Mouse (Mus musculus) embryo, embryonic 10 days (tissue): ENCODE measurements at regions not wholly inside any gene's neighbourhood (a gene's known extent, or its start where the extent isn't known, plus 50 kb on each side); places are given as distances from the start of the nearest gene placed in this dataset.

ENCODE experiments used
- DNase-seq: peaks from one replicate; pipeline ENCODE4 v3.0.0-alpha.2; 2015; ENCODE audit warnings: low spot score

DNA sequence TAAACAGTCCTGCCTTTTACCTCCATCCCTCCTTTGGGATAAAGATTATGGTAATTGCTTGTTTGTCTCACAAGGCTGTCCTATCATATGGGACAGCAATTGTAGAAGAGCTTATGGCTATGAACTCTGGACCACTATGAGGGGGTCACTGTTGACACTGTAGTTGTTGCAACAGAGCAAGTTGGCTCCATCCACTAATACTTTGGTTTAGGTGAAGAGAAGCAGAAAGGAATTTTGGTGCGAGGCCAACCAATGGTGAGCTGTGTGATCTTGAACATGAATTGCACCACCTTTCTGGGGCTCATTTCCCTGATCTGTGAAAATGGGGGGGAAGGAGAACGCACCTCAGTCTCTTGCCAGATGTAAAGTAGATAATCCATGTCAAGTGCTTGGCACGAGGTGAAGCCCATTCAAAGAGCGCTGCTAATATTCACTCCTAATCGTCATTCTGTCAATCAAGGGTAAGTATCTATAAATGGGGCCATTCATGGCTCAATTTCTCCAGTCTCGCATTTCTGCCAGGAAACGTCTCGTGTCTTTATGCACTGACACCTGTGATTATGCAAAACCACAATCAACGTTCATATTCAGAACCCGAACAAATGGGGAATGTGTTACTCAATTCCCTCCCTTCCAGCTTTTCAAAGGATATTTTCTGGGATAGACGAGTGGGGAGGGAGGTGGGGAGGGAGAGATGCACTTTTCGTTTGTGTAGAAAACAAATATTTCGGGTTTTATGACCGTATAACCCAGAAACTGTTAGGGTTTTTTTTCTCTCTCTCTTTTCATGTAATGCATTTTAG is 133.3 kb upstream of the Jun start:
- no peak for DNase-seq

- no peak for DNase-seq
Measured at GRCm38 (mm10) chr4:95185916-95186200, 133.8 kb upstream of the Jun start.

DNA sequence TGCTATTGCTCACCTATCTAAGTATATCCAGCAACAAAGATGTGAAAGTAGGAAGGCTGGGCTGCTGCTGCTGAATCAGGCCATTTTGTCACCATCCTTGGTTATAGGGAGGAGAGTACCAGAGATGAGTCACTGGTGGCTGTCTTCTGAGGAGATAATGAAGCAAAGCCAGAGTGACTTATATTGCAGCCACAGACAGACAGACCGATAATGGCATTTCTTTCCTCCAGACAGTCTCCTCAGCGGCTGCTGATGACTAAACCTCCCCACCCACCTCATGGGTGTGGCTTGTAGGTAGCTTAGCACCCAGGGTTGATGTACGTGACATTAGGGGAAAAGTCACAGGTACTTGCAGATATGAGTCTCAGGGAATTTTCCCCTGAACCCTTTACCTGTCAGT is 136.1 kb upstream of the Jun start:
- no peak for DNase-seq

DNA sequence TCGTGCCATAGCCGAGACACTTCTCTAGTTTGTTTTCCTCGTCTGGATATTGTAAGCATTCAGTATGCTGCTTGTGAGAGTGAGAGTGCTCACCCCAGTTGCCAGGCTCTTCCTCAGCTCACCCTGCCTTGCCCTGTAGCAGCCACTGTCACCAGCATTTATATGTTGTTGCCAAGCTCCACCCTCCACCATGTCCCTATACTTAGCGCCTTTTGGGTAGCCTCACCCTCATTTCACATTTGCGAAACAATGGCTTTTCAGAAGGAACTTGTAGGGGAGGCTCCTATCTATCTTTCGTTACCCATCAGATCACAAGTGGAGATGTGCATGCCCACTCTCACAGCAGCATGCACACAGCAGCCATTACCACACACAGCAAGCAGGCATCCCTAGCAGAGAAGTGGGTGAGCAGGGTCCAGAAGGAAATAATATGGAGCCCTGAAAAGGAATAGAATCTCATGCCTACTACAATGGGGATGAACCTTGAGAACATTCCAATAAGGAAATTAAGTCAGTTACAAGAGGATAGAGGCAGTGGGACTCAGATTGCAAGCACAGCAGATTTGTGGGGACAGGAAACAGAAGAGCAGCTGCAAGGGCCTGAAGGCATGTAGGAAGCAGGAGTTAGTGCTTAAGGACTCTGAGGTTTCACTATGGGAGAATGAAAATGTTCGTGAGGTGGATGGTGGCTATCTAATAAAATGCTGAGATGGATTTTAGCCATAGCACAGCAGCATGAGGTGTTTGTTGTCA is 139.8 kb upstream of the Jun start:
- DNase-seq: no peak

GRCm38 (mm10) chr4:95192562-95192961 is 140.5 kb upstream of the Jun start:
- DNase-seq: no peak

GRCm38 (mm10) chr4:95193028-95193427 is 141.0 kb upstream of the Jun start:
- DNase-seq: no peak

GRCm38 (mm10) chr4:95193473-95193872 is 141.5 kb upstream of the Jun start:
- DNase-seq: no peak

GRCm38 (mm10) chr4:95194621-95195455 is 142.8 kb upstream of the Jun start:
- DNase-seq: no peak

GRCm38 (mm10) chr4:95196106-95196505 is 144.1 kb upstream of the Jun start:
- no peak for DNase-seq

GRCm38 (mm10) chr4:95197077-95197711 is 145.2 kb upstream of the Jun start:
- no peak for DNase-seq

DNA sequence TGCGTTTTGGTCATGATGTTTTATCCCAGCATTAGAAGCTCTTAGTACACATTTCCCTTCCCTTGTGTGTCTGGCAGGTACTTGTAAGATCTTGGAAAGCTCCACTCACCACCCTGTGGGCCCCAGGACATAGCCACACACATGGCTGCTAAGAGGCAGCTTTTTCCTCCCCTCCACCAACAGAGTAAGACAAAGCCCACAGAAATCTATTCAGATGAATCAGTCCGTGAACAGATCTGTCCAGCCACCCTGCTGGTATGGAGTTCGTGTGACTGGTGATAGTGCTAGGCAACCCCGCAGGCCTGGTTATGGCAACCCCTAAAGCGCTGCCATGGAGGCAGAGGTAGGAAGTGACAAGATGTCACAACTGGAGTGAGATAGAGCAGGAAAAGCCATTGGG is 147.4 kb upstream of the Jun start:
- DNase-seq: peak; percentile 19

DNA sequence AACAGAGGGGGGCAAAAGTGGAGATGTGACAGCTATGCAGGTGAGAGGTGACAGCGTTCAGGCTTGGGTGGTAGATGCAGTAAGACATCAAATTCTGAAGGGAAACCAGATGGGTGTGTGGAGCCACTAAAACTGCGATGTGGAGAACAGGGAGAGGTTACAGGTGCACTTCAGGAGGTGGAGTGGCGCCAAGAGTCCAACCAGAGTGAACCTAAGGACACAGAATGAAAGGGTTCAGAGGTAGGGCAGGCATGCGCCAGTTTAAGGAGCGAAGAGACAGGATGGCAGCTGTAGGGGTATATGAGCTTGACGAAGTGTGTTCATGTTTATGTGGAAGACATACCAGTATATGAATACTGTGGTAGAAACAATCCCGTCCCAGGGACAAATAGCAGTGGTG is 148.1 kb upstream of the Jun start:
- DNase-seq: no peak

GRCm38 (mm10) chr4:95202478-95202877 is 150.5 kb upstream of the Jun start:
- no peak for DNase-seq

GRCm38 (mm10) chr4:95203577-95203976 is 151.6 kb upstream of the Jun start:
- no peak for DNase-seq

DNA sequence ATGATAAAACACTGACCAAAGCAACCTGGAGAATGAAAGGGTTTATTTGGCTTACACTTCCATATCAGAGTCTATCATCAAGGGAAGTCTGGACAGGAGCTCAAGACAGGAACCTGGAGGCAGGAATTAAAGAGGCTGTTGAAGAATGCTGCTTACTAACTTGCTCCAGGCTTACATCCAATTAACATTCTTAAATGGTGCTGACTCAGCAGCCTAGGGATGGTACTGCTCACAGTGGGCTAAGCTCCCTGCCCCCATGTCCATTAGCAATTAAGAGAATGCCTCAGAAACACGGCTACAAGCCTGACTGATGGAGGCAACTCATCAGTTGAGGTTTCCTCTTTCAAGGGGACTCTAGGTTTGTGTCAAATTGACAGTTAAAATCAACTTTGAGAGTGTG is 153.3 kb upstream of the Jun start:
- DNase-seq: no peak

DNA sequence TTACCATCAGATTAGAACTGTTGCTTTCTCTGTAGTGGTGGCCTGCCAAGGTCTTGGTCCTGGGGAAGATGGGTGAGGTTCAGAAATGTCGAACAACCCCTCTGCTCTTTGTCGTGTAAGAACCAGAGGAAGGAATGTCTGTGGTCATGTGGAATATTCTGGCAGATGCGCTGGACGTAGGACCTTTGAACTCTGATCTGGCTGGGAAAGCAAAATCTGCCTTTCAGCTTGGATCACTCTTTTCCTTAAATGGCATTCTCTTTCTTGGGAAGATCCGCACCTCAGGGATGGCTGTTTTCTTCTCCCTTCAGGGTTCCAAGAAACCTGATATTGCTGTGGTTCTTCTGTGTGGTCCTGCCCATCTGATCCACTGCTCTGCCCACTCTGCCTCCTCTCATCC is 155.8 kb upstream of the Jun start:
- no peak for DNase-seq

- DNase-seq: no peak
Measured at GRCm38 (mm10) chr4:95208827-95209226, 156.8 kb upstream of the Jun start.

GRCm38 (mm10) chr4:95209322-95210119 is 157.5 kb upstream of the Jun start:
- DNase-seq: no peak

- no peak for DNase-seq
Measured at GRCm38 (mm10) chr4:95212561-95212960, 160.5 kb upstream of the Jun start.

GRCm38 (mm10) chr4:95213026-95213425 is 161.0 kb upstream of the Jun start:
- no peak for DNase-seq

DNA sequence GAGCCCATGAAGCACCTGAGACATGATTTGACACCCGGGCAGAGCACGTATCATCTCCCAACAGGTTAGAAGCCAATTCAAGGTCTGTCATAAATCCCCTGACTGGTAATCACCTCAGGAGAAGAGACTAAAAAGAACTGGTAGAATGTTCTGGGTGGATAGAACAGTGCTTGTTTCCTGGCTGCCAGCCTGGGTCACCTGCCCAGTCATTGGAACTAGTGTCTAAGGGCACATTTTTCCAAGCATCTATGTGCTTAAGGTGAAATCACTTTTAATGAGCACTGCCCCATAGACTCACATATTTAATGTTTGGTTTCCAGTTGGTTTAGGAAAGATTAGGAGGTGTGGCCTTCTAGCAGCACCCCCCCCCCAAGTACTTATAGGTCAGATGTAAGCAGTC is 162.0 kb upstream of the Jun start:
- no peak for DNase-seq

DNA sequence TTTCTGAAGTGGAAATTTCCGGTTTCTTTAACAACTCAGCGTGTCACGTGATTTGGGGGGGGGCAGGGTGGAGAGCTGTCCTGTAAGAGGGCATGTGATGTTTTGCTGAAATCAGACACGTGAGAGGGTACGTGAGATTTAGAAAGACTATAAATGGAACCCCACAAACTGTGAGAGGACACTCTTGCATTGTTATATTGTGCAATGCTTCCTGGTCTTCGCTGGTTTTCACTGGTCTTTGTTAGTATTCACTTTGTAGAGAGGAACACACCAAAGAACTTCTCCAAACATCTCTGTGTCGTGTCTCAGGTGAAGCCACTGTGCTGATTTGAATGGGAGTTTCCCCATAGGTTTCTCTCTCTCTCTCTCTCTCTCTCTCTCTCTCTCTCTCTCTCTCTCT is 163.2 kb upstream of the Jun start:
- DNase-seq: no peak
